In genomic region chr13:70637282-70637661, GRCm38 (mm10) we compare ENCODE assay signal across 8 mouse cellular contexts. TPM values are rescaled to one million over a fixed set of nuclear protein-coding genes. Genes with fewer than 3 reads are reported as not detected.
DNase-seq lines count a peak whose midpoint lies in the region; ATAC-seq lines count a peak whose summit lies in the region.

Ice1 (minus strand) TSS chr13:70637634.

- peak within 1 kb of the TSS; percentile 91 for H3K4me2 ChIP-seq in intestine, embryonic 14.5 days (ENCODE audit: low read length)

- peak within 1 kb of the TSS; percentile 89 for H3K27ac ChIP-seq in intestine, embryonic 14.5 days (ENCODE audit: low read depth)

- peak; percentile 69; the same call in 1 of the 2 replicates for ATAC-seq in intestine, embryonic 14.5 days (replicated peaks; ENCODE audit: low FRiP score, low TSS enrichment, low read depth)
- no peak for ATAC-seq in megakaryocyte, adult 5-6 weeks (ENCODE audit: poor library complexity, severe bottlenecking)

- peak within 1 kb of the TSS; percentile 88 for H3K9ac ChIP-seq in intestine, embryonic 14.5 days (ENCODE audit: low read length)

- H3K4me1 ChIP-seq in intestine, embryonic 14.5 days (replicated peaks; ENCODE audit: control insufficient read depth, insufficient read depth, low read length), result peaks cover 12% of the 10 kb centered on the region; the same call in 1 of the 2 replicates

- no peaks in the 10 kb centered on the region for H3K27me3 ChIP-seq in intestine, embryonic 14.5 days (replicated peaks; ENCODE audit: control insufficient read depth, insufficient read depth, low read length)

- WGBS in intestine, embryonic 14.5 days, result under 1% methylated on average over 39 of the region's 39 CpGs

- peak within 1 kb of the TSS; percentile 92 for H3K4me3 ChIP-seq in intestine, embryonic 14.5 days (ENCODE audit: low read depth, low read length)

- no peaks in the 10 kb centered on the region for H3K9me3 ChIP-seq in intestine, embryonic 14.5 days (ENCODE audit: control insufficient read depth, low read length)

- H3K36me3 ChIP-seq in intestine, embryonic 14.5 days (ENCODE audit: control insufficient read depth, insufficient read depth, low read length), result no peaks in the 10 kb centered on the region

- peak; percentile 48 to 60 for DNase-seq in right cerebral cortex, postnatal 10 days (ENCODE audit: low spot score in 2 of 2)
- DNase-seq in right cerebral cortex, postnatal 4 days, result no peak
- DNase-seq in brain, adult 2 months (ENCODE audit: low read depth, low spot score), result peak; percentile 53
- DNase-seq in gastrocnemius, adult 8-10 months (ENCODE audit: low spot score in 2 of 2), result no peak
- DNase-seq in intestine, embryonic 14.5 days (ENCODE audit: low spot score), result peak; percentile 91
- no peak for DNase-seq in T-cell, adult 2 months (ENCODE audit: low spot score)
- no peak for DNase-seq in frontal cortex, postnatal 25 days (ENCODE audit: low spot score in 2 of 2)

RNA-seq across cellular contexts. Expression of gene Ice1, which starts in this region (rescaled TPM):
- 10 to 100 TPM; 12.2 to 17.2 (median 13.9) TPM for total RNA-seq in gastrocnemius, adult 8-10 months (2022)
- polyA plus RNA-seq in intestine, embryonic 14.5 days (2014; fragmentation: Nextera tagmentation; extraction: Ambion mirVana), result 27.0 and 30.7 TPM in 2 replicates
- 25.7 and 28.7 TPM in 2 replicates for total RNA-seq in megakaryocyte, adult 5-6 weeks (2015)
- total RNA-seq in megakaryocyte, adult 5-6 weeks (2017), result 22.5 and 25.2 TPM in 2 replicates

Comparison
In these comparisons a context has a peak if more than half of its experiments do, and no peak if none do; other contexts are left out.
1. DNase-seq: peak in right cerebral cortex, postnatal 10 days (2 of 2), brain, adult 2 months (single experiment) and intestine, embryonic 14.5 days (single experiment); none in right cerebral cortex, postnatal 4 days (single experiment), gastrocnemius, adult 8-10 months (0 of 2), T-cell, adult 2 months (single experiment) and frontal cortex, postnatal 25 days (0 of 2).